Mouse (Mus musculus): ENCODE data around the gene Hoxd3. TPM values are rescaled to one million over a fixed set of nuclear protein-coding genes. Genes with fewer than 3 reads are reported as not detected.

Hoxd3 gene
- polyA plus RNA-seq, 1 experiment from 2014 or later = not detected

DNA sequence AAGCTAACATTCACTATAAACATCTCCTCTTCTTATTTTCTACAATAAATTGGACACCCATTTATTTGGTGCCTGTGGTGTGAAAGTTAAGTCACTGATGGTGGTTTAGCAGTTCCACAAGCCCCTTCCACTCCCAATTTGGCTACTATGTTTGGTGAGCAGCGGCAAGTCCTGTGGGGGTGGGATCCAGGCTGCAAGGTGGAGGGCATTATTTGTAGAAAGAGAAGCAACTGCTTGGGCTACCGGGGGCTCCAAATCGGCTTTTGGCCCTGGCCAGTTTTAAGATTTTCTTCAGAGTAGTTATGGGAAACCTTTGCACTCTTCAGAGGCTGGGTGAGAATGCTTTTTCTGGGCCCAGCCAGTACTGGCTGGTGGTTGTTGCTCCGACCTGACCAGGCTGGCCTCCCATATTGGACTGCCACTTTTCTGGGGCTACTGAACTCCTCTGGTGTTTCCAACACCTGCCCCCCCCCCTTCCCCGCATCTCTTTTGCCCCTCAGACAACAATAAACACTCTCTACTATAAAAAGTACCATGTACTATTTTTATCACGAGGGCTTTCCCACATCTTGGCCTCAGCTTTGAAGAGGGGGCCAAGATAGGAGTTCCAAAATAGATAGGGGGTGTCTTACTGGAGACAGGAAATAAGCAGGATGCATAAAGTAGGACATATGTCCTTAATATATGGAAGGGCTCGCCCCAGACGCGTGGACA is 20.2 kb downstream of the Hoxd3 start:
- no peak overlapping the region for H3K4me3 ChIP-seq (replicated peaks; ENCODE audit: low read length)
- no peak overlapping the region for H3K9ac ChIP-seq (replicated peaks; ENCODE audit: low read depth, low read length)
- H3K27ac ChIP-seq (ENCODE audit: low read length) = no peak overlapping the region
- peaks cover 4% of the 10 kb centered on the region; the same call in 1 of the 2 replicates for H3K4me1 ChIP-seq (replicated peaks; ENCODE audit: control insufficient read depth, insufficient read depth, low read length)
- ATAC-seq = no peak
- H3K9me3 ChIP-seq (ENCODE audit: control insufficient read depth, low read length) = no peaks in the 10 kb centered on the region
- WGBS = 4% methylated on average over 9 of the region's 9 CpGs
- H3K4me2 ChIP-seq (ENCODE audit: low read length) = no peak overlapping the region
- H3K36me3 ChIP-seq (ENCODE audit: control insufficient read depth, insufficient read depth) = no peaks in the 10 kb centered on the region
- peaks cover 84% of the 10 kb centered on the region for H3K27me3 ChIP-seq (replicated peaks; ENCODE audit: control insufficient read depth, insufficient read depth, low read length)

DNA sequence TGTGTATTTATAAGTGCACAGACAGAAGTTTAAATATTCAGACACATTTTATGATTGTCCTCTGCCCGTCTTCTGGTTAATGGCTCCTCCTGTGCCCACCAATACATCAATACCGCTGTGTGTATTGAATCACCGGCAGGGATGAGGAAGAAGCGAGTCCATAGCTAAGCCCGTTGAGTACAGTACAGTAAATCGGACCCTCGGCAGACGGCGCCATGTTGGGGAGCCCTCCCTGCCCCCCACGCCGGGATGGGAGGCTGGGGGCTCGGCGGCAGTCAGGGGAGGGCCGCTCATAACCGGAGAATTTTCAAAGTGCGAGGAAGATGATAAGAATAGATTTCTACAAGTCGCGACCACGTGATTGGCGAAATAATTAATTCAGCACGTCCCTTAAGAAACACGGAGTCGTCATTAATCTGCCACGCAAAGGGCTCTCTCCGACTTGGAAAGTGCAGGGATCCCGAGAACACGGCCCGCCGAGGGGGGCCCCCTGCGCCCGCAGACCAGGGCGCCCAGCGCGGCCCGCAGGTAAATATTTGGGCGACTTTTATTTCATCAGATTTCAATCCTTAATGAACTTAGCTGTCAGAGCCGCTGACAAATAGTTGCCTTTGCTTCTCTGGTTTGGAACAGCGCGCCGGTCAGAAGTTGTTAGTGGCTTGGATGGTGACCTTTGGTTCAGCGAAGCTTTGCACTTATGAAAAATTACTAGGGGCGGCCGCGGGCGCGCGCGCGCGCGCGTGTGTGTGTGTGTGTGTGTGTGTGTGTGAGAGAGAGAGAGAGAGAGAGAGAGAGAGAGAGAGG is 21.0 kb downstream of the Hoxd3 start:
- ATAC-seq = no peak
- Histone ChIP-seq H3K9ac (replicated peaks; ENCODE audit: low read depth, low read length) (no peak overlapping the region), H3K4me3 (replicated peaks; ENCODE audit: low read length) (no peak overlapping the region), H3K36me3 (ENCODE audit: control insufficient read depth, insufficient read depth) (no peaks in the 10 kb centered on the region), H3K9me3 (ENCODE audit: control insufficient read depth, low read length) (no peaks in the 10 kb centered on the region), H3K27me3 (replicated peaks; ENCODE audit: control insufficient read depth, insufficient read depth, low read length) (peaks cover 84% of the 10 kb centered on the region), H3K4me1 (replicated peaks; ENCODE audit: control insufficient read depth, insufficient read depth, low read length) (peaks cover 4% of the 10 kb centered on the region; the same call in 1 of the 2 replicates), H3K27ac (ENCODE audit: low read length) (no peak overlapping the region), H3K4me2 (ENCODE audit: low read length) (no peak overlapping the region)
- WGBS = under 1% methylated on average over 52 of the region's 52 CpGs

DNA sequence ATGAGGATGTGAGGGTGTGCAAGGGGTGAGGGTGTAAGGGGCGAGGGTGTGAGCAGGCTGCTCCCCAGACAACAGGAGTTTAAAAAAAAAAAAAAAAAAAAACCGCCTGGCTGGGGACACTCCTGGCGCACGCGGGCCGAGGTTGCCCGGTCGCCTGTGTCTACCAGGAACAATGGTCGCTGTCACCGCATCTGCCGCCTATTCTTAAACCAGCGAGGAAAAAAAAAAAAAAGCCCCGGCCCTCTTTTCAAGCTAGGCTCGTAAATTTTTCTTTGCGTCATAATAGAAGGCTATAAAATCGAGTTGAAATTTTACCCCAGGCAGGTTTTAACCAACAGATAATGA is 21.6 kb downstream of the Hoxd3 start:
- H3K4me3 ChIP-seq (replicated peaks; ENCODE audit: low read length) = no peak overlapping the region
- H3K4me2 ChIP-seq (ENCODE audit: low read length) = no peak overlapping the region
- WGBS = 0% methylated on average over 12 of the region's 16 CpGs
- H3K9ac ChIP-seq (replicated peaks; ENCODE audit: low read depth, low read length) = no peak overlapping the region
- peaks cover 84% of the 10 kb centered on the region for H3K27me3 ChIP-seq (replicated peaks; ENCODE audit: control insufficient read depth, insufficient read depth, low read length)
- H3K9me3 ChIP-seq (ENCODE audit: control insufficient read depth, low read length) = no peaks in the 10 kb centered on the region
- no peak overlapping the region for H3K27ac ChIP-seq (ENCODE audit: low read length)
- no peak for ATAC-seq
- peaks cover 4% of the 10 kb centered on the region; the same call in 1 of the 2 replicates for H3K4me1 ChIP-seq (replicated peaks; ENCODE audit: control insufficient read depth, insufficient read depth, low read length)
- H3K36me3 ChIP-seq (ENCODE audit: control insufficient read depth, insufficient read depth) = no peaks in the 10 kb centered on the region

DNA sequence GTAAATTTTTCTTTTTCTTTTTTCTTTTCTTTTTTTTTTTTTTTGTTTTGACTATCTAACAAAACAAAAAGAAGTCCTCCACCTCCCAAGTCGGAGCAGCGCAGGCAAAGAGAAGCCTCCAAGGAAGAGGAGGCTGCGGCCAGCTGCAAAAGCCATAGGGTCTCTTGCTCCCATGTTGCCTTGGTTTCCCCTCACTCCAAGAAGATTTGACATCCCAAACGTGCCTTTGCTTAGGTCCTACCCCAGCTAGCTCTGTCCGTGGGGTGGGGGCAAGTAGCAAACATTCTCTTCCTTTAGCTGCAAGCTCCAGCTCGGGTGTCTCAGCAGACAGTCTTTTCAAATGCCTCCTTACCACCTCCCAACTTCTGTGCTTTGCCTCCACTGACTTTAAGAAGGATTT is 22.0 kb downstream of the Hoxd3 start:
- Histone ChIP-seq H3K9ac (replicated peaks; ENCODE audit: low read depth, low read length) (no peak overlapping the region), H3K27me3 (replicated peaks; ENCODE audit: control insufficient read depth, insufficient read depth, low read length) (peaks cover 84% of the 10 kb centered on the region), H3K4me1 (replicated peaks; ENCODE audit: control insufficient read depth, insufficient read depth, low read length) (peaks cover 4% of the 10 kb centered on the region; the same call in 1 of the 2 replicates), H3K4me3 (replicated peaks; ENCODE audit: low read length) (no peak overlapping the region), H3K36me3 (ENCODE audit: control insufficient read depth, insufficient read depth) (no peaks in the 10 kb centered on the region), H3K4me2 (ENCODE audit: low read length) (no peak overlapping the region), H3K27ac (ENCODE audit: low read length) (no peak overlapping the region), H3K9me3 (ENCODE audit: control insufficient read depth, low read length) (no peaks in the 10 kb centered on the region)
- no peak for ATAC-seq
- WGBS = 0% methylated on average over 6 of the region's 6 CpGs

DNA sequence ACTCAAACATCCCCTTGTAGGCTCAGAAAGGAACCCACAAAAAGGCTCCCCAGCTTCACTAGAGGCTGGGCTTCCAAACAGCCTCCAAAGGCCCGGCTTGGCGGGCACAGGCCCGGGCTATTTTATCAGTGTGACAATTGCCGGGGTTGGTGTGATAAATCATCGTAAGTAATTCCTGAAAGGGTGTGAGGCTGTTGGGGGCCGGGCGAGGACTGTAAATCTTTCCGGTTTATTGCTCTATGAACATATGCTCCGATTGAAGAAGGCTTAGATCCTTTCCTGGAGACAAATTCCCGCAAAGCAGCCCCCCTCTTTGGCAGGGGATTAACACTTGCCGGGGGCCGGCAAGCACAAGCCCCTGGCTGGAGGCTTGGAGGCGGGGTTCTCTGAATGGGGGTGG is 22.7 kb downstream of the Hoxd3 start:
- H3K9me3 ChIP-seq (ENCODE audit: control insufficient read depth, low read length) = no peaks in the 10 kb centered on the region
- no peak overlapping the region for H3K4me3 ChIP-seq (replicated peaks; ENCODE audit: low read length)
- H3K27ac ChIP-seq (ENCODE audit: low read length) = no peak overlapping the region
- no peaks in the 10 kb centered on the region for H3K36me3 ChIP-seq (ENCODE audit: control insufficient read depth, insufficient read depth)
- peaks cover 4% of the 10 kb centered on the region; the same call in 1 of the 2 replicates for H3K4me1 ChIP-seq (replicated peaks; ENCODE audit: control insufficient read depth, insufficient read depth, low read length)
- no peak overlapping the region for H3K4me2 ChIP-seq (ENCODE audit: low read length)
- H3K9ac ChIP-seq (replicated peaks; ENCODE audit: low read depth, low read length) = no peak overlapping the region
- H3K27me3 ChIP-seq (replicated peaks; ENCODE audit: control insufficient read depth, insufficient read depth, low read length) = peaks cover 84% of the 10 kb centered on the region
- under 1% methylated on average over 13 of the region's 13 CpGs for whole genome bisulfite sequencing
- no peak for ATAC-seq

DNA sequence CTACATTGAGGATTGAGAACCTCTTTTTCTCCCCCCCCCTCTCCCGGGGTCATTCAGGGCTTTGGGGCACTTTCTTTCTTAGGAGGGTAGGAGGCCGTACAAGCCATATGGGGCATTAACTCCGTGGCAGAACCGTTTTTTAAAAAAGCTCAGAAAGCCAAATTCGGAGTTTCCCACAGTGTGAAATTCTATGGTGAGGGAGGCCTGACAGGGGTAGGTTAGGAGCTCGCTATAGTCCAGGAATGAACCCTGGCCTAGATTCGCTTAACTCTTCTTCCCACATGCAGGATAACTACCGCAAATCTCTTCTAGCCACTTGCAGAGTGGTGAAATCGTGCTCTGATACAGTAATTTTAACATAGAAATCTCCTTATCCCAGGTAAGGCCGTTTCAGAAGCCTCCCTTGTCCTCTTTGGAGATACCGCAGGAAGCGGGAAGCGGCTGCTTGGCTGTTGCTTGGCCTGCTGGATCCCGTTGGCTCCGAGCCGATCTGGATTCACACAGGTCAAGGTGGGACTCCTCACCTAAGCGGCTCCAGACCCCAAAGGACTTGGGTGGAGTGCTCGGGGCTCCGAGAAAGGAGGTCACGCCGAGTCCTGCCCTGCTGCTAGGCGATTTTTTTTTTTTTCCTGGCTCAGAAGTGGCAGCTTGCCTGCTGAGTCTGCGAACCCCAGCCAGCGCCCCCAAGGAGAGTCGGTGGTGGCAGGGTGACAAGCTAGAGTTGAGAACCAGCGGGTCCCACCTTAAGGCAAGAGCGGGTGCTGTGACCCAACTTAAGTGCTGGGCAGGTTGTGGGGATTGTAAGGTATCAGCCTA is 23.5 kb downstream of the Hoxd3 start:
- no peak overlapping the region for H3K27ac ChIP-seq (ENCODE audit: low read length)
- H3K9me3 ChIP-seq (ENCODE audit: control insufficient read depth, low read length) = no peaks in the 10 kb centered on the region
- peaks cover 4% of the 10 kb centered on the region; the same call in 1 of the 2 replicates for H3K4me1 ChIP-seq (replicated peaks; ENCODE audit: control insufficient read depth, insufficient read depth, low read length)
- H3K9ac ChIP-seq (replicated peaks; ENCODE audit: low read depth, low read length) = no peak overlapping the region
- ATAC-seq = no peak
- H3K27me3 ChIP-seq (replicated peaks; ENCODE audit: control insufficient read depth, insufficient read depth, low read length) = peaks cover 86% of the 10 kb centered on the region
- H3K4me2 ChIP-seq (ENCODE audit: low read length) = no peak overlapping the region
- under 1% methylated on average over 27 of the region's 27 CpGs for WGBS
- no peaks in the 10 kb centered on the region for H3K36me3 ChIP-seq (ENCODE audit: control insufficient read depth, insufficient read depth)
- H3K4me3 ChIP-seq (replicated peaks; ENCODE audit: low read length) = no peak overlapping the region

DNA sequence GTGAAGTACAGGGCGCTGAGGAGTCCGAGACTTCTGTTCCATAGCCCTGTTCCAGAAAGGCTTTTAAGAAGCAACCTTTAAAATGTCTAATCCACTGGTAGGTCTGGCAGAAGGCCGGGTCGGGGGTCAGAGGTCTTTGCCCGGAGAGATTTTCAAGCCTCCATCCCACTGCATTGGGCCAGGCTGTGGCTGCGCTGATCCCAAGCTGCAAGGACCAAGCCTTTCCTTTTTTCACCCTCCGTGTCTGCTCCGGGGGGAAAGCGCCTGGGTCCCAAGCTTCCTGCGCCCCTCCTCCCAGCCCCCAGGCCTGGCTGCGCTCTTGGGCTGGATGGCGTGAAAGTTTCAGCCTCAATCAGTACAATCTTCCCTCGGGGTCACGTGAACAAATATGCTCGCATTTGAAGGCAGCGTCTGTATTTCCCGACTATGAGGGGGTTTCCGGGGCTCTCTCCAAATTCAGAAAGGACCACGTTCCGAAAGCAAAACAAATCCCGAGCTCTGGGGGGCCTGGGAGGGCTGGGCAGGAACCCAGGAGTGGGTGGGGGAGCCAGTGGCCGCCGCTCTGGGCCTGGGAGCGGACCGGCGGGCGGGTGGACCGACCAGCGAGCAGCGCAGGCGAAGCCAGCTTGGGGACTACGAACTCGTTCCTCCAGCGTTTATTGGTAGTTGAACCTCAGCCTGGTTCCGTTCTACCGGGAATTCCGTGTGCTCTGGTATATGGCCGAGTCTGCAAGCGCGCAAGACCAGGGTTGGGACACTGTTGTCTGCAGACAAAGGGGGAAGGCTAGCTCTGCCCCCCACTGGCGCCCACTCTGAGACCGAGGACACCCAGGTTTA is 24.3 kb downstream of the Hoxd3 start:
- H3K4me1 ChIP-seq (replicated peaks; ENCODE audit: control insufficient read depth, insufficient read depth, low read length) = peaks cover 4% of the 10 kb centered on the region; the same call in 1 of the 2 replicates
- H3K9me3 ChIP-seq (ENCODE audit: control insufficient read depth, low read length) = no peaks in the 10 kb centered on the region
- no peaks in the 10 kb centered on the region for H3K36me3 ChIP-seq (ENCODE audit: control insufficient read depth, insufficient read depth)
- H3K27me3 ChIP-seq (replicated peaks; ENCODE audit: control insufficient read depth, insufficient read depth, low read length) = peaks cover 82% of the 10 kb centered on the region
- no peak overlapping the region for H3K4me3 ChIP-seq (replicated peaks; ENCODE audit: low read length)
- H3K9ac ChIP-seq (replicated peaks; ENCODE audit: low read depth, low read length) = no peak overlapping the region
- H3K4me2 ChIP-seq (ENCODE audit: low read length) = no peak overlapping the region
- under 1% methylated on average over 42 of the region's 42 CpGs for WGBS
- no peak overlapping the region for H3K27ac ChIP-seq (ENCODE audit: low read length)
- ATAC-seq = no peak

DNA sequence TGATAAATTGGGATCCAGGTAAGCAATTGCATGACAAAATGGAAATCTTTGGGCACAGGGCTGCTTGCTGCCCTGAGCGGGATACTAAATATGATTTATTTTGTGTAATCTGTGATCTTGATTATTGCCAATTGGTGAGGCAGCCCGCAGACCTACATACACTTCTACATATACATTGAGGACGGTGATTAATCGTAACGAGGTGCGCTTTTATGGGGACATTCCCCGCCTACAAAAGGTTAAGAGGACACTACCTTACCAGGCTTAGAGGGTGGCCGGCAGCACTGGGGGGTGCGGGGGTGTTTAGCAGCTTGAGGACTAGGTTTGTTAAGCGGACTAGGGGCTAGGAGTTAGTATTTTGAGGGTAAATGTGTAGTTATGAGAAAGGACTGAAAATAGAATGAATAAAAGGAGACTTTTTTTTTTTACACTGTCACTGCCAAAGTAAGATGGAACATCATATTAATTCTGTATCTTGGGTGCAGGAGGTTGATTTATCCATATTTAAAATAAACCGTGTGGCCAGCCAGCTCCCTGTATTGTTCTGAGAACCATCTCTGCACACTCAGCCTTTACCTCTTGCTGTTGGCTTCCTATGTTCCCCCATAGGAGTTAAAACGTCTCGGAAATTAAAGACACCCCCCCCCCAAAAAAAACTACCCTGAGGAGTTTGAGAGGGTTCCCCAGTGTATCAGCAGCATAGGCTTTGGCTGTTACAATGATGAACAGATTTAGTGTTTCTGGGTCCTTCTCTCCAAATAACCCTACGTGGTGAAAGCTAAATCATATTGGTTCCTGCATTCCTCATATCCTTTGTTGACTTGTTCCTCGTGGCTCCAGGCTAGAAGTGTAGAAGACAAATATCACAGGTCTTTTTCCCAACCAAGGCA is 25.2 kb downstream of the Hoxd3 start:
- H3K9ac ChIP-seq (replicated peaks; ENCODE audit: low read depth, low read length) = no peak overlapping the region
- peaks cover 82% of the 10 kb centered on the region for H3K27me3 ChIP-seq (replicated peaks; ENCODE audit: control insufficient read depth, insufficient read depth, low read length)
- no peak overlapping the region for H3K4me3 ChIP-seq (replicated peaks; ENCODE audit: low read length)
- no peak overlapping the region for H3K4me2 ChIP-seq (ENCODE audit: low read length)
- no peaks in the 10 kb centered on the region for H3K36me3 ChIP-seq (ENCODE audit: control insufficient read depth, insufficient read depth)
- ATAC-seq = no peak
- no peak overlapping the region for H3K27ac ChIP-seq (ENCODE audit: low read length)
- H3K9me3 ChIP-seq (ENCODE audit: control insufficient read depth, low read length) = no peaks in the 10 kb centered on the region
- 2% methylated on average over 15 of the region's 15 CpGs for WGBS
- peaks cover 4% of the 10 kb centered on the region; the same call in 1 of the 2 replicates for H3K4me1 ChIP-seq (replicated peaks; ENCODE audit: control insufficient read depth, insufficient read depth, low read length)

All from forebrain, embryonic 16.5 days (tissue).